Mouse (Mus musculus) ovary, postnatal 14 days (tissue): ENCODE results near the gene Lpcat2b.

ENCODE experiments used
- DNase-seq: peaks from one replicate; pipeline ENCODE4 v3.0.0; 2022; ENCODE audit warnings: low spot score

Lpcat2b gene

DNA sequence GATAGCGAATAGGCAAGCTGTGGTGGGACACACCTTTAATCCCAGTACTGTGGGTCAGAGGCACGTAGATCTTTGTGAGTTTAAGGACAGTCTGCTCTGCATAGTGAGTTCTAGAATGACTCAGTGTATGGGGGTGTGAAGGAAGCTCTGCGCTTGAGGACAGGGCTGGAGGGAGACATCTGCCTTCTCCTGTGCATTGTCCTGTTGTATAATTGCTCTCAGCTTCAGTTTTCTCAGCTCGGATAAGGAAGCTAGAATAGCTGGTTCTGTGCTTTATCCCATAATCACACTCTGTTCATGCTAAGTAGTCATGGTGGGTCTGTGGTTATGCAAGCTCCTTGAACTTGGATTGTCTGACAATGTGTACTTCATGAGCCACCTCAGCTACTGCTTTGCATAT, 17.4 kb downstream of the Lpcat2b start:
- DNase-seq = no peak

GRCm38 (mm10) chr5:107449620-107450019, 18.3 kb downstream of the Lpcat2b start:
- no peak for DNase-seq

- DNase-seq = no peak
Observed at GRCm38 (mm10) chr5:107450299-107450698, 18.9 kb downstream of the Lpcat2b start.

DNA sequence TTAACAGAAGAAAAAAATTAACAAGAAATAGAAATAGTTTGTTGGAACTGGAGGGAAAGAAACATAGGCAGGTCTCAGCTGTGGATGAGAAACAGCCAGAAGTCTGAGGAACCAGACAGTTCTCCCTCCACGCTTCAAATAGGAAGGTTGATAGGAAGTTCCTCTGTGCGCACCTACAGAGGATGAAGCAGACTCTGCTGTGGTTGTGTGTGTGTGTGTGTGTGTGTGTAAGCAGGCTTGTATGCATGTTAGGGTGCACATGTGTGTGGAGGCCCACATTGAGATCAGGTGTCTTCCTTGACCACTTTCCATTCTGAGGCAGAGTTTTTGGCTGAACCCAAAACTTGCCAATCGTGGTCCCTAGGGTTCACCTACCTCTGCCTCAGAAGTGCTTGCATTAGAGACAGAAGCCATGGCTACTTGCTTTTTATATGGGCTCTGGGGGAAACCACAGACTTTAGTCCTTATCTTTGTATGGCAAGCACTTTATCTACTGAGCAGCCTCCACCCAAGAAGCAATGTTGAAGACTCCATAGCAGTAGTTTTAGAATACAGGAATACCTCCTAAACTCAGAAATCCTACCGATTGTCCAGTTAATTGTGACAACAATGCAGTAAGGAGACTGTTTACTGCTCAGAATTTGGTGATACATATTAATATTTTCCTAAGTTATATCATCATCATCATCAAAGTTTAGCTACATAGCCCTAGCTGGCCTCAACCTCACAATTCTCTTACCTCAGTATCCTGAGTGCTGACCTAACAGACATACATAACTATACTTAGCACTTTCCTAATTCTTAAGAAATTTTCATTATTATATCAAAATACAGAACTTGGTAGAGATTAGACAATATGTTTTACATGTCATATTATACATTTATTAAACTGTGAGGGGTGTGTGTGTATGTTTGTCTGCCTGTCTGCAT, 31.1 kb downstream of the Lpcat2b start:
- no peak for DNase-seq

DNA sequence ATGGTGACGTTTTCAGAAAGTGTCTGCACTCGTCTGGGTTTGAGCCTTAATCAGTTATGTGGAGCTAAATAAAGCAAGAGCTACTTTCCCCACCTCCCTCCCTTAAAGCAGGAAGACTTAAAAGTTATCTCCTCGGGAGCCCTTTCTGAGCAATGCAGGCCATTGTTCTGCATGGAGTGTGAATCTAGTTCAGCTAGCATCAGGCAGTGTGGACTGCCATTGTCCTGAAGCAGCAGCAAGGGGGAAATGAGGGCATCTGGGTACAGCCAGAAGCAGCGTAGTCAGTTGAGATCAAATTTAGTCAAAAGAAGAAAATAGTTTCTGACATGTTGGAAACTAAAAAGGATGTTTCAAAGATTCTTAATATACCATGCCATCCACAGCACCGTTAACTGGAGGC, 35.2 kb downstream of the Lpcat2b start:
- no peak for DNase-seq

GRCm38 (mm10) chr5:107467098-107467497, 35.7 kb downstream of the Lpcat2b start:
- no peak for DNase-seq

DNA sequence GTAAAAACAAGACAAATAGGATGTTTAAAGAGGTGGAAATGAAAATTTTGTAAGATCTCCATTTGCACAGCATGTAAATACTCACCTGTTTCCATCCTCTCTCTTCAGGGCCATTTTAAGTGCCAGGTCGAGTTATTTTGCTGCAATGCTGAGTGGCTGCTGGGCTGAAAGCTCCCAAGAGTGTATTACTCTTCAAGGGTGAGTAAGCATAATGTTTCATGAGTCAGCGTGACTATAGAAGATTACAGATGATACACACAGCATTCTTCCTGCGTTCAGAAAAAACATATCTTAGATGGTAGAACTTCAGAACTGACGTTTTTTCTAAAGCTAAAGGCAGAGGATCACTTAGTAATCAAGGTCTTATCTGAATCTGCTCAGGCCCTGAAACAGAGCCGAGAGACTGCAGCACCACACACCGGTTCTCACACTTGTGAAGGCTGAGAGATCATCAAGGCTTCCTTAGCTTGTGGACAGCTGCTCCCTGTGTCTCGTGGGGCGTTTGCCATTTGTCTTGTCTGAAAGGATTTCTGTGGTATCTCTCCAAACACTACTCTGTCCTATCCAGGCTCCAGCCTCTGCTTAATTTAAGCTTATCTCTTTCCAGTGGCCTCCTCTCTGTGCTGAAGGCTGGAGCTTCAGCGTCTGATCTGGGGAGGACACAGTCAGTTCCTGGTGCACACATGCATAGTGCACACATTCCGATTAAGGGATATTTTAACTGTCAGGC, 39.4 kb downstream of the Lpcat2b start:
- DNase-seq = no peak

GRCm38 (mm10) chr5:107480194-107480593, 48.8 kb downstream of the Lpcat2b start:
- no peak for DNase-seq
